Mouse (Mus musculus) bone marrow, adult 2 months (tissue): ENCODE data around the gene Dido1. TPM values are rescaled to one million over a fixed set of nuclear protein-coding genes. Genes with fewer than 3 reads are reported as not detected.

Source experiments
- H3K27ac ChIP-seq: fragments of 200-500 bp; 2 replicates; pipeline ENCODE4 v1.5.1; 2012; ENCODE audit warnings: low read depth, mild to moderate bottlenecking, control low read depth, inconsistent platforms, low read length; ENCODE audit not compliant: control insufficient read depth, poor library complexity, insufficient read depth
- H3K4me1 ChIP-seq: fragments of 200-500 bp; 2 replicates; pipeline ENCODE4 v1.6.1; 2011; ENCODE audit warnings: low read length; ENCODE audit not compliant: control insufficient read depth, insufficient read depth
- H3K4me3 ChIP-seq: fragments of 200-500 bp; replicated peaks from 2 replicates; pipeline ENCODE3; 2011; ENCODE audit warnings: mild to moderate bottlenecking, low read depth, low read length, control low read depth; ENCODE audit not compliant: control insufficient read depth
- CTCF ChIP-seq: fragments of 200-500 bp; IDR thresholded peaks from 2 replicates; pipeline ENCODE4 v1.5.1; 2011; ENCODE audit warnings: low read length, control low read depth; ENCODE audit not compliant: control insufficient read depth, insufficient read depth
- POLR2A ChIP-seq: fragments of 200-500 bp; IDR thresholded peaks from 2 replicates; pipeline ENCODE4 v1.6.1; 2011; ENCODE audit warnings: low read depth, mild to moderate bottlenecking, control low read depth, low read length, borderline replicate concordance; ENCODE audit not compliant: control insufficient read depth
- WGBS: fragments of 180-500 bp; shearing (Covaris S2); methylation state at CpG from one replicate; pipeline ENCODE4 v1.1.7; 2018; 5-methylcytosine and 5-hydroxymethylcytosine counted together
- polyA plus RNA-seq: library from polyadenylated mRNA; stranded (reverse); fragments of >200 nt; gene quantifications from 2 replicates; pipeline ENCODE4 v1.2.4, GENCODE M21; 2011; ENCODE audit warnings: low replicate concordance; ENCODE audit not compliant: missing spikeins, insufficient read depth, insufficient read length

The Dido1 gene
- polyA plus RNA-seq, 1 experiment, result 36.0 TPM

DNA sequence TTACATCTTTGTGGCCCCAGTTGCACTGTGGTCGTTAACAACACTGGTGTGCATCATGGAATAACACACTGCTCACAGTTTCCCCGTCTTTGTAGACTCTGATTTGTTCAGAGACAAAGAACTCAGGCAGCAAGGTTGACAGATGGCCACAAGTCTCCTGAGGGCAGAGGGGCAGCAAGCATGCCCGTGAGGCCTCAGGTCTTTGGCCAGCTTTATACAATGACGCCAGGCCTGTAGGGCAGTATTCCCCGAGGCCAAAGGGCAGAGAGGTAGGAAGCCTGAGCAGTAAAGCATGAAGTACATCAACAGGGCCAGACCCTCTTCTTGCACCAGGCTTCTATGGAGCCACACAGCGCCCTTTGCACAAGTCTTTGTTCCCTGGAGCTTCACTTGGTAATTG lies 54.6 kb downstream of the Dido1 start:
- Histone ChIP-seq H3K27ac (no peak overlapping the region), H3K4me3 (no peak overlapping the region), H3K4me1 (no peaks in the 10 kb centered on the region)
- 75% methylated on average over 6 of the region's 6 CpGs for WGBS
- TF ChIP-seq POLR2A, result no peak
- no peak for TF ChIP-seq CTCF

DNA sequence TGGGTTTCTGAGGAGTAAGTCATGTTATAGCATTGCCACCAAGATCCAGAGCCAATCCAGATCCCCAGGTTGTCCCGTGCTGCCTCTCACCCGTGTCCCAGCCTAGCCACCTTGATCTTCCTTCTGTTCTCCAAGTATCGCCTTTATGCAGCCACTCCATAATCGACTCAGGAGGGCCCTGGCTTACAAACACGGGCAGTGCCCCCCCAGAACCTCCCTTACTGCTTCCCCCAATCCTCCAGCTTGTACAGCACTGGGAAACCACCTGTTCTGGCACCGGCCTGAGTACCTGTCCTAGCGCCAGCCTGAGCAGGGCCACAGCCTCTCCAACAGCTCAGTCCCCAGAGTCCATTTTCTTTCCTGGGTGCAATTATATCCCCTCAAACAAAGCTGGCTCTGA lies 55.1 kb downstream of the Dido1 start:
- H3K27ac ChIP-seq, result no peak overlapping the region
- TF ChIP-seq POLR2A (no peak), CTCF (no peak)
- WGBS, result 73% methylated on average over 7 of the region's 7 CpGs

DNA sequence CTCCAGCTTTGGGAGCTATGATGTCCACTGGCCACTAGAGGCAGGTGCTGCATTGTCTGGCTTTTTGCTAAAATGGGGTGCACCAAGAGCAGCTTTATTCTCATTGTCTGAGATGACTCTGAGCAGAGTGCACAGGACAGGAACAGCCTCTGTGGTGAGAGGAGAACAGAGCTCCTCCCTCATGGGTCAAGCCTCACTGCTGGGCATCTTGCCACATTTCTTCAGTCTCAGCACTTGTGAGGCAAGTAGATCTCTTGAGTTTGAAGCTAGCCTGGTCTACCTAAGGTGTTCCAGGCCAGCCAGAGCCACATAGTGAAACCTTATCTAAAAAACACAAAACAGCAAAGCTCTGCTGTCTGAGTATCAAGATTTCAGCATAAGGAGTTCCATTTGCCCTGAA lies 63.0 kb downstream of the Dido1 start:
- H3K4me1 ChIP-seq, result no peaks in the 10 kb centered on the region
- TF ChIP-seq POLR2A (no peak), CTCF (no peak)
- no peak overlapping the region for H3K27ac ChIP-seq
- H3K4me3 ChIP-seq, result no peak overlapping the region

More for the DNA sequence above, 55.1 kb downstream of the Dido1 start:
- Histone ChIP-seq H3K4me1 (no peaks in the 10 kb centered on the region), H3K4me3 (no peak overlapping the region)

DNA sequence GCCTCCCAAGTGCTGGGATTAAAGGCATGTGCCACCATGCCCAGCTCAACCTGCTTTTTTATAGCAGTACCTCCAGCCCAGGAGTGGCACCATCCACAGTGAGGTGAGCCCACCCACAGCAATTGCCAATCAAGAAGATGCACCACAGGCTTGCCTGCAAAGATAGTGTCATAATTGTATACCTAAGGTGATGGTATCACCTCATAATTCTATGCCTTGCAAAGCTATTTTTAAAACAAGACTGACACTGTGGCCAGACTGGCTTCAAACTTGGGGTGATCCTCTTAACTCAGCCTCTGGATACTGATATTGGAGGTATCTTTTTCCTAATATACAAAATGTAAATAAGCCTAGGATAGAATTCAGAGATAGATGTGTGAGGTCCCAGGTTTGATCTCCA lies 66.2 kb downstream of the Dido1 start:
- TF ChIP-seq CTCF (no peak), POLR2A (no peak)

DNA sequence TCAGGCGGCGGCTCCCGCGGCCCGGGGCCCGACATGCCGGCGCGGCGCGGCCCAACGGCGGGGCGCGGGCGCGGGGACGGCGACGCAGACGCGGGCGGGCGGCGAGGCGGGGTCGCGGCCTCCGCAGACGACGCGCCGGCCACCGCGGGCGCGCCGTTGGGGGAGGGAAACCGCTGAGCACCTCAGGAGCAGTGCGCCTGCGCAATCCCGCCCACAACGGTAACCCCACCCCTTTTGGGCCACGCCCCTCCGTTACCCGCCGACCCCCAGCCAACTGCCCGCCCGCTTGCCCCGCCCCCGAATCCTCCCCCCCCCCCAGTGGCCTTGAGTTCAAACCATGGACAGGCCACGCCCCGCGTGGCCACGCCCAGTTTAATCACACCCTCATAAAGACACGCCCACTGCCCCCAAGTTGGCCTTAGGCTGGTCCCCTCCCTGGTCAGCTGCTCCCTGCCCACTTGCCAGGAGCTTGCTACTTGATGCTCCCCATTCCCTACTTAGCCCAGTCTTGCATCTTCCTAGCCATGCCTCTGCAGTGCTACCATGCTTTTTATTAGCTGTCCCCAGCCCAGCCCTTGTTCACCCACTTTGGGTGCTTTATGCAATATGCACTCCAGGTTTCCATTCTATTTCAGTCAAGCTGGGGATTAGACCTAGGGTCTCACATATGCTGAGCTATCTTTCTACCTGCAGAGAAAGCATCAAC lies 67.1 kb downstream of the Dido1 start, which contains the start of gene Tcfl5:
Gene Tcfl5 (minus strand): TSS at position 154 of the 706 bp plus-strand sequence.
- no peaks in the 10 kb centered on the region for H3K4me1 ChIP-seq
- H3K4me3 ChIP-seq, result no peak within 1 kb of the TSS
- WGBS, result 53% methylated on average over 48 of the region's 56 CpGs
- no peak within 1 kb of the TSS for H3K27ac ChIP-seq
- TF ChIP-seq POLR2A, result no peak
- TF ChIP-seq CTCF, result no peak

More for the DNA sequence above, 66.2 kb downstream of the Dido1 start:
- Histone ChIP-seq H3K27ac (no peak overlapping the region), H3K4me3 (no peak overlapping the region), H3K4me1 (no peaks in the 10 kb centered on the region)

DNA sequence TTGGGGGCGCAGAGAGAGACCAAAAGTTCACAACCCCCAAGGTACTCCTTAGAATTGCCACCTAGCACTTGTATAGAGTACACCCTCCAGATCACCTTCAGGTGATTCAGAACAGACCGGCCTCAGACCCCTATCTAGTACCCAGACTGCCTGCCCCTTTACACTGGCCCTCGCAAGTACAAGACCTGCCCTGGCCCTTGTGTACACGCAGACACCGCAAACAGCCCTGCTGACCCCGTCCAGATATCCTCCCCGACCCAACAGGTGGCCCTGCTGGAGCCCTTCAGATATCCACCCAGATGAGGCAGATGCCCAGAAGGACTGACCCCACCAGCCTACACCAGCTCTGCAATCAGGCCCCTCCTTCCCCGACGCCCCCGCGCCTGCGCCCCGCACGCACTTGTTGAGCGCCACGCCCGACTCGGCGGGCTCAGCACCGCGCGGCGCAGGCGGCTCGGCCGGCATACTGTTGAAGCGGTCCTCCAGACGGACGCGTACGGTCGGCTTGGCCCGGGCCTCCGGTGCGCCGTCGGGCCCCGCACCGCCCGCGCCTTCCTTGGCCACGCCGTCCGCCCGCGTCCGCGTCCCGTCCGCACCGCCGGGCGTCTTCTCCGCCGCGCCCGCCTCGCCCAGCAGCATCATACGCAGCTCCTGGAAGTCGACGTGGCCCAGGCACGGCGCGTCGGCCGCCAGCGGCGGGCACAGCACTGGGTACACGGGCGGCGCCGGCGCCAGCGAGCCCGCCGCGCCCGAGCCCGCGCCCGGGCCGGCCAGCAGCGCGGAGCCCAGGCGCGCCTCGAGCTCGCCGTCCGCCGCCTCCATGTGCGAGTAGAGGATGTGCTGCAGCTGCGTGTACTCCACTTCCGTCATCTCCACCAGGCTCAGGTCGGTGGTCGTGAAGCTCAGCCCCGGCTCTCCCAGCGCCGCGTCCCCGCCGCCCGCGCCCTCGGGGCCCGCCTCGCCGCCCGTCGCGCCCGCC lies 67.9 kb downstream of the Dido1 start:
- Histone ChIP-seq H3K27ac (no peak overlapping the region), H3K4me1 (no peaks in the 10 kb centered on the region), H3K4me3 (no peak overlapping the region)
- WGBS, result 25% methylated on average over 112 of the region's 112 CpGs
- no peak for TF ChIP-seq CTCF
- no peak for TF ChIP-seq POLR2A

DNA sequence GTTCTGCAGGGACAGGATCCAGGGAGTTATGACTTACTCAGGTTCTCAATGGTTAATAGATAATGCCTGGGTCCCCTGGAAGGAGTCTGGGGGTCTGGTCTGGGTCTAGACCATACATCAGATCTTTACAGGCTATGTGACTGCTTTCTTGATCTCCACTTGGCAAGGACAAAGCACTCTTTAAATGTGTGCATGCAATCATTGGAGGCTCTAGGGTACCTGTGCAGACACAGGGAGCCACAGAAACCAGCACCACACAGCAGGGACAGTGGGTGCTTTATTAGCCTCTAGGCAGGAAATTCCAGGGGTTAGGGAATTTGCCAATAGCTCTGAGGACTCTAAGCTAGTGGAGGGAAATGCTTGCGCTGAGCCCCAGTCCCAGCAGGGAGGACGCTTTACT lies 97.9 kb downstream of the Dido1 start:
- WGBS, result 42% methylated on average over 2 of the region's 2 CpGs
- TF ChIP-seq CTCF (no peak), POLR2A (no peak)
- Histone ChIP-seq H3K4me1 (no peaks in the 10 kb centered on the region), H3K4me3 (no peak overlapping the region), H3K27ac (no peak overlapping the region)

DNA sequence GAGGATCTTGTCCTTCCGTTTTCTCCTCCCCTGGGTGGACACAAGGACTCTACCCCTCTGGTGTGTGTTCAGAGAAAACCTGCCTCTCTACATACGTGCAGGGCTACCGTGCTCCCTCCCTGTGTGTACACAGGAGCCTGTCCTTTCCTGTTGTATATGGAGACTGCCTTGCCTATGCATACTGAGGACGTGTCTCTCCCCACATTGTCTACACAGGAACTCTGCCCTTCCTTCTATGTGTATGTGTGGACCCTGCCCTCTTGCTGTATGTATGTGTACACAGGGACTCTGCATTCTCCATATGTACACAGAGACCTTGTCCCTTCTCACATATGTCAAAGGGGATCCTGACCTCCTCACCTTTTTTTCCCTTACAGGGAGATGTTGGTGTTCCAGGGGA lies 99.5 kb downstream of the Dido1 start:
- TF ChIP-seq POLR2A (no peak), CTCF (no peak)
- H3K4me1 ChIP-seq, result no peaks in the 10 kb centered on the region
- no peak overlapping the region for H3K4me3 ChIP-seq
- no peak overlapping the region for H3K27ac ChIP-seq
- 60% methylated on average over 4 of the region's 4 CpGs for WGBS

Other genes starting within 250 kb of the Dido1 start
- not detected in 2 replicates for gene Ntsr1, start 210.0 kb downstream of the Dido1 start, polyA plus RNA-seq
- 15.1 and 23.8 TPM in 2 replicates for gene Mrgbp, start 128.7 kb downstream of the Dido1 start, polyA plus RNA-seq
- 28.5 and 40.6 TPM in 2 replicates for gene Ogfr, start 120.8 kb downstream of the Dido1 start, polyA plus RNA-seq
- gene Col9a3, start 112.2 kb downstream of the Dido1 start, polyA plus RNA-seq, result 0.56 and 1.4 TPM in 2 replicates
- gene Tcfl5, start 67.3 kb downstream of the Dido1 start, polyA plus RNA-seq, result 2.0 TPM in 1 of 2 replicates, not detected in the other
- 79.0 and 81.5 TPM in 2 replicates for gene Gid8, start 118 bp upstream of the Dido1 start, polyA plus RNA-seq
- 19.4 and 35.6 TPM in 2 replicates for gene Slc17a9, start 15.3 kb upstream of the Dido1 start, polyA plus RNA-seq
- not detected in 2 replicates for gene Bhlhe23, start 66.9 kb upstream of the Dido1 start, polyA plus RNA-seq
- 17.7 and 26.6 TPM in 2 replicates for gene Ythdf1, start 210.9 kb upstream of the Dido1 start, polyA plus RNA-seq
- not detected in 2 replicates for gene Birc7, start 219.0 kb upstream of the Dido1 start, polyA plus RNA-seq
- not detected in 2 replicates for gene Nkain4, start 244.7 kb upstream of the Dido1 start, polyA plus RNA-seq